Mouse (Mus musculus) adrenal gland (tissue): ENCODE measurements around the gene Gm16442.
"Not testable (repeated sequence)": the region's sequence is repeated elsewhere in the genome, so short reads cannot be mapped to it uniquely, and the experiment has no call there.

ENCODE experiments used
- intact Hi-C: fragments of 180-260 bp; cut with DNase I; formaldehyde crosslinking; loops from one replicate; pipeline ENCODE4 v1.15.1; 2025
- long read RNA-seq, 2 experiments: library from polyadenylated mRNA; unstranded; transcript quantifications; one replicate each; pipeline ENCODE4 v2.0.0; 2020; ENCODE audit warnings: borderline replicate concordance in 1 of 2; ENCODE audit not compliant: insufficient replicate concordance in 1 of 2

The Gm16442 gene
- long read RNA-seq, experiment 1 = 0 reads
- long read RNA-seq, experiment 2 = 0 reads

DNA sequence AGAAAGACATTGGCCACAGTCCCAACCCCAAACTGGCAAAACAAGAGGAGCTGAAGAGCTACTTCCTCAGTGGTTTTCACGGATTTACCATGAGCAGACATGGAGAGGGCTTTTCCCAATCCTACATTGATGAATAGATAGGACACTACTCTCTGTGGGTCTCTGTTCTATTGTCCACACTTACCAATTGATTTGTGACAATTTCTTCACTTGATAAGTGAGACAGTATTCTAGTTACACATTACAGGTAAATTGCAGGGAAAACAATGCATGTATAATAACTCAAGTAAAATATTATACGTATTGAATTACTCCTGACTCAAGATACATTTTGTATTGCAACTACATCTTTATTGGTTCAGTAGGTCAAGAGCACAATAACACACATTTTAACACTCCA, at the start of gene Gm16442:
TSS of gene Gm16442 (minus strand) at position 101 of the 400 bp plus-strand sequence.
- intact Hi-C loops = not testable (repeated sequence)

DNA sequence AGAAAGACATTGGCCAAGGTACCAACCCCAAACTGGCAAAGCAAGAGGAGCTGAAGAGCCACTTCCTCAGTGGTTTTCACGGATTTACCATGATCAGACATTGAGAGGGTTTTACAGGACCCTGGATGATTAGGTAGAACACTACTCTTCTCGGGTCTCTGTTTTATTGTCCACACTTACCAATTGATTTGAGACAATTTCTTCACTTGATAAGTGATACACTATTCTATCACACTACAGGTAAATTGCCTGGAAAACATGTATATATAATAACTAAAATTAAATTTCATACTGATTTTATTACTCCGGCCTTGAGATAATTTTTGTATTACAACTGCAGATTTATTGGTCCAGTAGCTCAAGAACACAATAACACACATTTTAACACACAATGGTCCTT, 45.9 kb upstream of the Gm16442 start, which contains the start of gene Vmn1r94:
TSS of gene Vmn1r94 (minus strand) at position 101 of the 400 bp plus-strand sequence.
- intact Hi-C loops = not testable (repeated sequence)

DNA sequence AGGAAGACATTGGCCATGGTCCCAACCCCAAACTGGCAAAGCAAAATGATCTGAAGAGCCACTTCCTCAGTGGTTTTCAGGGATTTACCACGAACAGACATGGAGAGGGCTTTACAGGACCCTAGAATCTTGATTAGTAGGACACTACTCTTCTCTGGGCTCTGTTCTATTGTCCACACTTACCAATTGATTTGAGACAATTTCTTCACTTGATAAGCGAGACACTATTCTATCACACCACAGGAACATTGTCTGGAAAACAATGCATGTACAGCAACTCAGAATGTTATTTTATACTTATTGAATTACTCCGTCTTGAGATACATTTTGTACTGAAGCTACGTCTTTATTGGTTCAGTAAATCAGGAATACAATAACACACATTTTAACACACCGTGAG, 16.6 kb upstream of the Gm16442 start, which contains the start of gene Vmn1r93:
TSS of gene Vmn1r93 (minus strand) at position 101 of the 400 bp plus-strand sequence.
- intact Hi-C loops = not testable (repeated sequence)

DNA sequence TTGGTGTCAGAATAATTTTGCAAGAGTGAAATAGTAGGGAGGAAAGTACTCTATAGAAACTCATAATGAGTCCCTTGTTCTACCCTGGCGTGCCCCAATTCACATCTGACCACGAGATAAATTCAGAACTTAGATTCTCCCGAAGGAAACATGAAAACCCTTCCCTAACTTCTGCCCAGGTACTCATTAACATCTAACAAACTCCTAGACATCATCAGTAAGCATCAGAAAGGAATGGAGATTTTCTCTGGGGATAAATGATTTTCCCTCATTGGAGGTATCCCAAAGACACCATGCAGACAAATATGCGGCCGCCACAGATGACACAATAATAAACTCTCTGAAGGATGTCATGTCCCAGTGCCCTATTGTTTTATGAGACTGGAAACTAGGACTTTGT, 23.0 kb downstream of the Gm16442 start, which contains the start of gene Vmn1r91:
TSS of gene Vmn1r91 (plus strand) at position 301 of the 400 bp plus-strand sequence.
- intact Hi-C loops = not testable (repeated sequence)

DNA sequence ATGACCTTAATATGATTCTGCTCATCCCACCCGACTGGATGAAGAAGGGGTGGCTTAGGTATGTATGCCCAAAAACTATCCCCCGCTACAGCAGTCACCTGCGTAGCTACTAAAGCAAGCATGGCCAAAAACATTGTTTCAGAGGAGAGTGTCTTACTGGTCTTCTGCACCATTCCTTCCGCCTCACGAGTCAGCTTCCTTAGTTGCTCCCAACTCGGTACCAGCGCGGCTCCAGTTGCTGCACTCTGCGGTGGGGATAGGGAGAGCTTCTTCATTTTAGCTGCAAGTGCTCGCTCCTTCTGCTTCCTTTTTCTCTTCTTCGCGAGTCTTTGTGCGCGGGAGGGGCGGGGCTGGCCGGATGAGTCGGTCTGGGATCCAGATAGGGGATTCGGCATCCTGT, 44.3 kb downstream of the Gm16442 start:
- intact Hi-C loops = not testable (repeated sequence)
